In the genomic region with DNA sequence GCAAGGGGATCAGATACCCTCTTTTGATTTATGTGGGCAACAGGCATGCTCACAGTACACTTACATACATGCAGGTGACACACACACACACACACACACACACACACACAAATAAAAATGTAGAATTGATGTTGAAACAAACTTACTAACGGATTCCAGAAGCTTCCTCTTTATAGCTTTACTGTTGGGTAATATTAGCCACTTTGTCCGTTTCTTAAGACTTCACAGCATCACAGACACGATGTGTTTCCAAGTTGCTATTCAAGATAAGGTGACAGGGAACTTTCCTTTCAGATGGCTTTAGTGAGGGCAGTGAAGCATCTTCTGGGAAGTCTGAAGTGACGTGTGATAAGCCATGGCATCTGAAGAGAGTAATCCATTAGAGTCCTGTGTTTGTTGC, we compare ENCODE assay signal across 24 mouse cellular contexts.
"Had no signal": no experiment of that assay in that cellular context is flagged by ENCODE, and none has a peak within 500 bp of the region (broad histone marks: within the 10 kb centered on the region; RNA-seq: fewer than 3 reads in every experiment).

No protein-coding gene starts in this region.

- H3K4me1 ChIP-seq: heart, embryonic 10.5 days; heart, embryonic 12.5 days; hindbrain, embryonic 10.5 days; hindbrain, embryonic 12.5 days; limb, embryonic 13.5 days; limb, embryonic 15.5 days; liver, embryonic 12.5 days had no signal

- DNase-seq: gastrocnemius, postnatal 14 days; gastrocnemius, postnatal 36 days; heart, adult 18-20 months; heart, postnatal 10 days; heart, postnatal 4 days; kidney, adult 18-20 months; kidney, adult 8-10 months; kidney, postnatal 10 days; kidney, postnatal 25 days; kidney, postnatal 4 days; left cerebral cortex, postnatal 4 days had no signal

- ATAC-seq: hindbrain, embryonic 16.5 days; inflammation-experienced regulatory T-cells, adult 6 months; intestine, embryonic 15.5 days; intestine, postnatal 0 days; liver, embryonic 12.5 days had no signal

- H3K27ac ChIP-seq: heart, embryonic 10.5 days; hindbrain, embryonic 10.5 days; hindbrain, embryonic 12.5 days; hindbrain, embryonic 14.5 days; intestine, embryonic 15.5 days; layer of hippocampus, adult 2 months; limb, embryonic 13.5 days; limb, embryonic 15.5 days; liver, embryonic 12.5 days had no signal

- H3K4me3 ChIP-seq: heart, embryonic 10.5 days; heart, embryonic 12.5 days; hindbrain, embryonic 10.5 days; hindbrain, embryonic 12.5 days; intestine, embryonic 15.5 days; layer of hippocampus, adult 2 months; limb, embryonic 13.5 days; limb, embryonic 15.5 days; liver, embryonic 12.5 days had no signal
